Mouse (Mus musculus): ENCODE results near the gene Nmu. TPM values are rescaled to one million over a fixed set of nuclear protein-coding genes. Genes with fewer than 3 reads are reported as not detected.

The Nmu gene
- polyA plus RNA-seq, 1 experiment, result not detected

DNA sequence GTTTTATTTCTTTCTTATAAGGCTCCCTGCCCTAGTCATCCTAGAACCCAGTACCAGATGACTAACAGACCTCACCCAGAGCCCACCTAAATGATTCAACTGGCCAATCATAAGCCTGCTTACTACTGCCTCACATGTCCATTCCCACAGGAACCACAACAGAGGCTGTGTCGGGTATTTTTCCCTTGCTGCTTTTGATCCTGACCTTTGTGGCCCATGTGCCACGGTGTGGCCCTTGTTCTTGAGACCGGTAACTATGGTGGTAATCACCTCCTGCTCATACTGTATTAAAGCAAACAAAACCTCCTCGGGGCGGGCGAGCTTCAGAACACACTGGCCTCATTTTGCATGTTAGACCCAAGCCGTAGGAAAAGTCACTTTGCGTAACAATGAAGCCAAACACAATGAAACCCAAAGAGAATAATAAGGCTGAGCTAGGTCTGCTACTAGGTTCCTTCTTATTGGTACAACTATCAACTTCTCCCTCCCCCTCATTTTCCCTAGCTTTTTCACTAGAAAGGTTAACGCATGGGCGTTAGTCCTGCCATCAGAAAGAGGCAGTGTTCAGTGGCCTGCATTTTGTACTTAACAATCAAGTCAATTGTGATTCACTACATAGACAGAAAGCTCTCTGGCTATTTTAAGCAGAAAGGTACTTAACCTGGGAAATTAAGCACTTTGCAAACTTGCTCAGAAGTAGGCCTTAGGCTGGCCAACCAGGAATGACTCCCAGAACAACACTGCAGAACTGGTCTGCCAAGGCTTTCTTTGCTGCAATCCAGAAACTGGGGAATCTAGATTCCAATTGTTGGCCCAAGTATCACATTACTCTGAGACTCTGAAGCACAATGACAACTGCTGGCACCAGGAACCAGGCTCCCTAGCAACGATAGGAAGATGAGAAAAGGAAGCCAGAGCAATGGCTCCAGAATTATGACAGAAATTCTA lies 42.1 kb downstream of the Nmu start:
- TF ChIP-seq CTCF (IDR thresholded peaks at IDR 0.05; ENCODE audit: control insufficient read depth, insufficient read depth, insufficient replicate concordance, low read depth, low read length) (no peak), POLR2A (IDR thresholded peaks at IDR 0.05; ENCODE audit: control insufficient read depth, low read depth, low read length) (no peak)
- Histone ChIP-seq H3K4me1 (ENCODE audit: control insufficient read depth, insufficient read depth, low read length) (no peaks in the 10 kb centered on the region), H3K36me3 (ENCODE audit: control insufficient read depth, insufficient read depth, low read length) (peaks cover 2% of the 10 kb centered on the region; the same call in 1 of the 2 replicates), H3K27me3 (ENCODE audit: control insufficient read depth, insufficient read depth, low read length) (no peaks in the 10 kb centered on the region), H3K4me3 (ENCODE audit: control insufficient read depth, low read depth, low read length) (no peak overlapping the region), H3K27ac (ENCODE audit: control insufficient read depth, insufficient read depth, low read depth, low read length) (no peak overlapping the region)

DNA sequence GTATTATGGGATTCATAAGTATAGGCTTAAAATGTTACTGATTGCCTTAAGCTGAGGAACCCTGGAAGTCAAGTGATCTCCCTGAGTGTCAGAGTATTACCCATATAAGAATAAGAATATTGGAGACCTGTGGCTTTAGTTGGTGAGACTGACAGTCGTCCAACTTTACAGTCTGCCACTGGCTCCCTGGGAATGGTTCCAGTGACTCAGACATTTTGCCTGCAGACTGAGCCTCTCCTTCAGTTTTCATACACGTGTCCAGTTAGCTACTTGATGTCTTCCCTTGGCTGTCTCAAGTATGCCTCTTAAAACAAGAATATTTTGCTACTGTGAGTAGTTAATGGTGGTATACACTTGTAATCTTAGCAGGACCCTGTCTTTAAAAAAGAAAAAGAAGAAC lies 55.4 kb downstream of the Nmu start:
- Histone ChIP-seq H3K27ac (ENCODE audit: control insufficient read depth, insufficient read depth, low read depth, low read length) (no peak overlapping the region), H3K36me3 (ENCODE audit: control insufficient read depth, insufficient read depth, low read length) (no peaks in the 10 kb centered on the region), H3K4me3 (ENCODE audit: control insufficient read depth, low read depth, low read length) (no peak overlapping the region), H3K4me1 (ENCODE audit: control insufficient read depth, insufficient read depth, low read length) (no peaks in the 10 kb centered on the region), H3K27me3 (ENCODE audit: control insufficient read depth, insufficient read depth, low read length) (no peaks in the 10 kb centered on the region)
- TF ChIP-seq CTCF (IDR thresholded peaks at IDR 0.05; ENCODE audit: control insufficient read depth, insufficient read depth, insufficient replicate concordance, low read depth, low read length) (no peak), POLR2A (IDR thresholded peaks at IDR 0.05; ENCODE audit: control insufficient read depth, low read depth, low read length) (no peak)

DNA sequence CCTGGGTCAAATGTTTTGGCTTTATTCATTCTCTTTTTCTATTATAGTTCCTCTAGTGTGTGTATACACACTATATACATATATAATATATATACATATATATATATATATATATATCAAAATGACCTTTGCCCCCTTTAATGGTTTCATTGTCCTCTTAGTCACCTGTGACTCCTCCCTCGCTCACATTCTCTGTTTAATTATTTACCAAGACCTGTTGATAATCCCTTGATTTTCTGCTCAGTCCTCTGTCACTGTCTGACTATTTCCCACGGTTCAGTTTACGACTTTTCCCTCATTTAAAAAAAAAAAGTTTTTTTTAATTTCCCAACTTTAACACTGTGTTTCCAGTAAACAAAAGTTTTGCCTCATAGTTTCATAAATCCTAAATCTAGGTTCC lies 57.3 kb downstream of the Nmu start:
- H3K27ac ChIP-seq (ENCODE audit: control insufficient read depth, insufficient read depth, low read depth, low read length), result no peak overlapping the region
- TF ChIP-seq CTCF (IDR thresholded peaks at IDR 0.05; ENCODE audit: control insufficient read depth, insufficient read depth, insufficient replicate concordance, low read depth, low read length), result no peak
- TF ChIP-seq POLR2A (IDR thresholded peaks at IDR 0.05; ENCODE audit: control insufficient read depth, low read depth, low read length), result no peak
- no peaks in the 10 kb centered on the region for H3K27me3 ChIP-seq (ENCODE audit: control insufficient read depth, insufficient read depth, low read length)
- H3K4me1 ChIP-seq (ENCODE audit: control insufficient read depth, insufficient read depth, low read length), result no peaks in the 10 kb centered on the region
- no peak overlapping the region for H3K4me3 ChIP-seq (ENCODE audit: control insufficient read depth, low read depth, low read length)
- H3K36me3 ChIP-seq (ENCODE audit: control insufficient read depth, insufficient read depth, low read length), result 0 out of 2 replicates have a peak, but pooled peaks cover 1% of the 10 kb centered on the region

DNA sequence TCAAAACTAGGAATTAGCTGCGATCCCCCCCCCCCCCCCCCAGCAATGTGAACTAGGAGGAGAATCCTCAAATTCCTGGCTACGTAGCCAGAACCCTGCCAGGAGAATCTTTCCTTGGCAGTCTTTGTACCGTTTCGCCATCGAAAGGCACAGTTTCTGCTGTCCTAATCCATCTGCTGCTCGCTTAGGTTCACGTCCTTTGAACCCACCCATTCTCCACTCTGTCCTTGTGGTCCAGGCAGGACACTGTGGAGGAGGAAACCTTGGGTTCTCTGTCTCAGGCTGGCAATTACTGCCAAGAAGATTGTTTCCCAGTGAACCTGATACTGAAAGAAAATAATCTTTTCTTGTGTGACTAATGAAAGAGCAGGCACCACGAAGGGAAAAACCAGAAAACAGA lies 58.0 kb downstream of the Nmu start:
- Histone ChIP-seq H3K4me1 (ENCODE audit: control insufficient read depth, insufficient read depth, low read length) (no peaks in the 10 kb centered on the region), H3K36me3 (ENCODE audit: control insufficient read depth, insufficient read depth, low read length) (0 out of 2 replicates have a peak, but pooled peaks cover 1% of the 10 kb centered on the region), H3K27ac (ENCODE audit: control insufficient read depth, insufficient read depth, low read depth, low read length) (no peak overlapping the region), H3K4me3 (ENCODE audit: control insufficient read depth, low read depth, low read length) (no peak overlapping the region), H3K27me3 (ENCODE audit: control insufficient read depth, insufficient read depth, low read length) (no peaks in the 10 kb centered on the region)
- TF ChIP-seq CTCF (IDR thresholded peaks at IDR 0.05; ENCODE audit: control insufficient read depth, insufficient read depth, insufficient replicate concordance, low read depth, low read length) (no peak), POLR2A (IDR thresholded peaks at IDR 0.05; ENCODE audit: control insufficient read depth, low read depth, low read length) (no peak)

DNA sequence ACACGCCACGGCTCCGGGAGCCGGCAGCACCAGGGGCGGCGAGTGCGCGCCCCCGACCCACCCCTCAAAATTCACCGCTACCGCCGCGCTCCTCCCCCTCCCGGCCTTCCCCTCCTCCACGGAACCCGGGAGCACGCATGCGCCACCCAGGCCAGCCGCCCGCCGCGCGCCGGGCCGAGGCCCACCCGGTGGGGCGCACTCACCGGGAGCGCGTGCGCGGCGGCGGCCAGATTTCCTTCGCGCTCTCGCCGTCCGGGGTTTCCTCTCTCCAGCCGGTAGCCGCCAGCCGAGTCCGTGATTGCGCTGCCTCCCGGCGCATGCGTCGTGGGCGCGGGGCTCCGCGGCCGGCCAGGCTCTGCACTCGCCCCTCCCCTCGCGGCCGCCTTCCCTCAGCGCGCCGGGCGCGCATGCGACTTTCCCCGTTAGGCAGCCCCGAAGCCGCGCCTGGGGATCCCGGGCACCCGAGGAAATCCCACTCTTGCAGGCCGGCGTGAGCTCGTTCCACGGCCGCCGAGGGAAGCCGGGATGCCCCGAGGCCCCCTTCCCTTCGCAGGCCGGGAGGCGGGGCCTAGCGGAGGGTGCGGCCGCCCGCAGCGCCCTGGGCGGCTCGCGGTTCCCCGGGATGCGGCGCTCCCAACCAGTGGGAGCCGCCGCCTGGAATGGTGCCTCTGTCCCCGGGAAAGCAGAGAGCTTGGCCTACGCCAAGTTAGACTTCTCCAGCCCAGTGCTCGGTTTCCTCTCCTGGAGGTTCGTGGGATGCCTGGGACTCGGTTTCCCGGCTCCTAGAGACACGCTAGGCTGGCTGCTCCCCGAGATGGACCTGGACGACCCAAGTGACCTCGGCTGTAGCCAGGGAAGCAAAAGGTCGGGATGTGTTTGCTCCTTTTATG lies 58.9 kb downstream of the Nmu start, which contains the start of gene Clock:
Gene Clock, minus strand, starts transcription at position 341 of the 890 bp plus-strand sequence.
- Histone ChIP-seq H3K4me3 (ENCODE audit: control insufficient read depth, low read depth, low read length) (peak within 1 kb of the TSS; percentile 87), H3K4me1 (ENCODE audit: control insufficient read depth, insufficient read depth, low read length) (no peaks in the 10 kb centered on the region), H3K36me3 (ENCODE audit: control insufficient read depth, insufficient read depth, low read length) (0 out of 2 replicates have a peak, but pooled peaks cover 1% of the 10 kb centered on the region), H3K27me3 (ENCODE audit: control insufficient read depth, insufficient read depth, low read length) (no peaks in the 10 kb centered on the region), H3K27ac (ENCODE audit: control insufficient read depth, insufficient read depth, low read depth, low read length) (peak within 1 kb of the TSS; percentile 81)
- no peak for TF ChIP-seq POLR2A (IDR thresholded peaks at IDR 0.05; ENCODE audit: control insufficient read depth, low read depth, low read length)
- no peak for TF ChIP-seq CTCF (IDR thresholded peaks at IDR 0.05; ENCODE audit: control insufficient read depth, insufficient read depth, insufficient replicate concordance, low read depth, low read length)

DNA sequence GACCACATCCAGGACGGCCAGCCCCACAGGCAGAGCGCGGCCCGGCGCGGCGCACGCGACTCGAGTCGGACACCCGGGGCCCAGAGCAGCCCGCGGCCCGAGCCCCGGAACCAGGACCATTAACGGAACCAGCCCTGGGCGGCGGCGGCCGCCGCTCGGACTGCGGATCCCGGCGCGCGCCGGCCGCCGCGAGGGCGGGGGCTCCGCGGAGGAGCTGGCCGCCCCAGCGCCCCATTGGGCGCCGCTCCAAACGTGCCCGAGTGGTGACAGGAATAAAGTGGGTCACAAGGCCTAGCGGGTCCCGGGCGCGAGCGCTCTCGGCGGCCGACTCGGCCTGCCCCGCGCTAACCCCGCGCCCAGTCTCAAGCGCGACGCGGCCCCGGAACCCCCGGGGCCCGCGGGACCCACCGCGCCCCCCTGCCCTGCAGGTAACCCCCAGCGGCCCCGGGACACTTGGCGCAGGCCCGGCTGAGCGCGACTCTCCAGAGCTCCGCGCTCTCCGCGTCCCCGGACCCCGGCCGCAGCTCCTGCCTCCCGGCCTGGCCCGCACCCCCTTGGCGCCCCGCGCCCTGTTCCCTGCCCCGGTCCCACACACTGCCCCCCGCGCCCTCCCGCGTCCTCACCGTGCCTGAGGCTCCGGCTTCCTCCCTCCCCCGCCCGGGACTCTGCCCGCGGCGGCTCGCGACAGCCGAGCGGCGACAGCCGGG lies 59.7 kb downstream of the Nmu start:
- H3K36me3 ChIP-seq (ENCODE audit: control insufficient read depth, insufficient read depth, low read length), result 0 out of 2 replicates have a peak, but pooled peaks cover 1% of the 10 kb centered on the region
- peak overlapping the region; percentile 87 for H3K4me3 ChIP-seq (ENCODE audit: control insufficient read depth, low read depth, low read length)
- H3K27ac ChIP-seq (ENCODE audit: control insufficient read depth, insufficient read depth, low read depth, low read length), result peak overlapping the region; percentile 81
- no peaks in the 10 kb centered on the region for H3K27me3 ChIP-seq (ENCODE audit: control insufficient read depth, insufficient read depth, low read length)
- TF ChIP-seq CTCF (IDR thresholded peaks at IDR 0.05; ENCODE audit: control insufficient read depth, insufficient read depth, insufficient replicate concordance, low read depth, low read length) (no peak), POLR2A (IDR thresholded peaks at IDR 0.05; ENCODE audit: control insufficient read depth, low read depth, low read length) (peak; percentile 53; the same call in 1 of the 2 replicates)
- H3K4me1 ChIP-seq (ENCODE audit: control insufficient read depth, insufficient read depth, low read length), result no peaks in the 10 kb centered on the region

All from testis, adult 2 months (tissue).